Mouse (Mus musculus): ENCODE measurements around the gene BC035044.
A peak's percentile ranks its signal among the peaks of the same experiment; 100 is the strongest.
"Not testable (repeated sequence)": the region's sequence is repeated elsewhere in the genome, so short reads cannot be mapped to it uniquely, and the experiment has no call there.

BC035044 gene

DNA sequence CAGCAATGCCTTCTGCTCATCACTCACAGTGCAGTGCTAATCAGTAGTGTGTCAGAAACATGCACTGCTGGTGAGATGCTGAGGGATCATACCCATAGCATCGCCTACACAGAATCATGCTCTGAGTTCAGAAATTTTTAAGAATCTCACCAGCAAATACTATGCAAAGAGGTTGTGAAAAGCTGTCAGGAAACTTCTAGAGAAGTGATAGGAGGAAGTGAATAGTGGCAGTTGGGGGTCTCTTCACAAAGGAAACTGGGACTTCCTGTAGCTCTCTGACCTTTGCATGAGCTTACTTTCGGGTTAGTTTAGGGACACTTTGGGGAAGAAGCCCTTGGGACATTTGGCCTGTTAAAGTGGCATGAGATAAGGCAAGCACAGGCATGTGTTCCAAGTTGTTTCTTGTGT, at the start of gene BC035044:
Gene BC035044 (minus strand): TSS at position 179 of the 408 bp plus-strand sequence.
- ATAC-seq (ENCODE audit: insufficient number of reproducible peaks, low FRiP score, low TSS enrichment): no peak

DNA sequence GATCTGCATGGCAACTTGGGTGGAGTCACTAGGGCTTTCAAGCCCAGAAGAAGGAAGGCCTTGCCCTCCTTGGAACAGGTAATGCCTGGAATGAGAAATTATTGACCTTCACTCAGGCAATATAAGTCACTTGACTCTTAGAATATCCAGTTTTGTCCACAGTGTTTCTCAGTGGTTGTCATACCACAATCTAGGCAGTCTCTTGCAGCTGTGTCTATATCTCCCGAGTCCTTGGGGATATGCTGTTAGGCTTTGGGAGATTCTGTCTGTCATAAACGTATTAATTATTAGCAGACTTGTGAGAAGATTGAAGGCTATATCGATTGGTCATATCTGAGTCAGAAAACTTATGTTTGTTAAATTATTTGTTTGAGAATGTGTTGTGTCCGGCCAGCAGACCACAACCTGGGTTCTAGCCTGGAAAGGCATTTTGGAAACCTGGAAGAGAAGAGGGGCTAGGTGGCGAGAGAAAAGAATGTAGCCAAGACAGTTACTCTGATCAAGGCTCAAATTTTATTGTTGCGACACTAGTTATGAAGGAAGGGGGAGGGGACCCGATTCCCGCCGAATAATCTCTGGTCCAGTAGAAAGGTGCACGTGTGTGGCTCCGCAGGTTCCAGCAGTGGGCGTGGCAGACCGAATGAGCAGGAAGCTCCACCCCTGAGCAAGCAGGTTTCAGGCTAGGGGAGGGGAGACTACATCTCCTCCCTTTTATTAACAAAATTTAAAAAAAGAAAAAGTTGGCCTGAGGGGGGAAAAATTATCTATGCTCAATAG, 45.2 kb upstream of the BC035044 start:
- ATAC-seq (ENCODE audit: insufficient number of reproducible peaks, low FRiP score, low TSS enrichment): not testable (repeated sequence)

DNA sequence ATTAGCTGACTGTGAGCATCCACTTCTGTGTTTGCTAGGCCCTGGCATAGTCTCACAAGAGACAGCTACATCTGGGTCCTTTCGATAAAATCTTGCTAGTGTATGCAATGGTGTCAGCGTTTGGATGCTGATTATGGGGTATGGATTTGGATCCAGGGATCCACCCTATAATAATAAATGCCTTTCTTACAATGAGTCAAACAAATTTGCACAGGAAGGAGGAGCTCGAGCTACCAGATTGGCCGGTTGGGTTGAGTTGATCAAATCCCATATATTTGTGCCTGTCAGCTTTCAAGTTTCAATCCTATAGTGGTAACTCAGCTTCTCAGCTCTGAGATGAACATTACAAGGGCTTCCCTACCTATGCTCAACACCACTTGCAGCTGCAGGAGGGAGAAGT, 43.2 kb upstream of the BC035044 start, which contains the start of gene Clec2g:
Gene Clec2g (plus strand): TSS at position 301 of the 400 bp plus-strand sequence.
- ATAC-seq (ENCODE audit: insufficient number of reproducible peaks, low FRiP score, low TSS enrichment): not testable (repeated sequence)

DNA sequence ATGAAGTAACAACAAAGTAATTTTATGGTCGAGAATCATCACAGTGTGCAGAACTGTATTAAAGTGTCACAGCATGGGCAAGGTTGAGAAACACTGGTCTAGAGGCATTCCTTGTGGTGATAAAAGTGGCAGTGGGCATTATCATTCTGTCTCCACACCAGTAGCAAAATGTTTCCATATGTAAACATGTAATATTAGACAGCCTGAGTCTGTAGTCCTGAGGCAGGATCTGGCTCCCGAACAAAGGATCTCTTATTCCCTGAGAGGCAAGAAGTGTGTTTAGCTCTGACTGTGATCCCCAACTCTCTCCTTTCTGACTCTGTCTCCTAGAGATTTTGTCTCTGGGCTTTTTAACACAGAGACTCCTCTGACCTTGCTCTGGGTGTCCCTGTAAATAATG, 42.1 kb upstream of the BC035044 start:
- ATAC-seq (ENCODE audit: insufficient number of reproducible peaks, low FRiP score, low TSS enrichment): no peak

DNA sequence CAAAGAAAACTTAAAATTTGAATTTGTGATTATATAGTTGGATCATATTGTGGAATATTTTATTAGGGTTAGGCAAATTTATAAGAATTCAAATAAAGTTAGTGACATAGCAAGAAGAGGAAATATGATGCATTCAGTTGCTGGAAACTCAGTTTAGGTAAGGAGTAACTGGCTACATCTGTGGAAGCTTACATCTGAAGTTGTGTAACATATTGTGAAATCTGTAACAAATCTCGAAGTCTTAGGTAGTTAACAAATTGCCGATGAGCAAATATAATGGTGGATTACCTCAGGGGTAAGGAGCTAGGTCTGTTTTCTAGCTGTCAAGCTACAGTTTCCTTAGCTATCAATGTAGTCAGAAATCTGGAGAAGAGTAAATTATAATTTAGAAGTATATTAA, 26.4 kb upstream of the BC035044 start:
- ATAC-seq (ENCODE audit: insufficient number of reproducible peaks, low FRiP score, low TSS enrichment): no peak

DNA sequence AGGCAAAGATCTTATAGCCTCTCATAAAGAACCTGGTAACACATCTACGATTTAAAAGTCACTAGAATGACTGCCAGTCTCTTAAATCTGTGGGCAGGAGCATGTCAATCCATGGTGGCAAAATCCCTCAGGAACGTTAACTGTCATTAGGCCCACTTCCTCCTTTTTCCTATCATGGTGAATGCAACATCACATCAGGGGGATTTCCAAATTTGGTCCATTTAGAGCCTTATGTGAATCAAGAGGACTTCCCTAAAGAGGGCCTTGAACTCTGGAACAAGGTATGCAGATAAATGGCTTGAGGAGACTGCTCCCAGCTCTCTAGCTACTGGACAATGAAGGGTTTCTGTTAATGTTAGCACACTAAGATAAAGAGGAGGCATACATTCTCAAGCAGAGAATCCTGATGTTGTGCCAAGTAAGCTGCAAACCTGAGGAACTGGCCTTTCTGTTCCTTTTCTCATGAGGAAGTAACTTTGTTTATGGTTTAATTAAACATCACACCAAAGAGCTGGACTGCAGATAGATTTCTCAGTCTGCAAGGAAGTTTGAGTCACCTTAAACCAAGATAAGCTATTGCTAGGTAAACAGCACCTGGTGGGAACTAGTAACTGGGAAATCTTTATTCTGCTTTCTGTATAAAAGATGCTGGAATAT, 22.8 kb upstream of the BC035044 start:
- ATAC-seq (ENCODE audit: insufficient number of reproducible peaks, low FRiP score, low TSS enrichment): no peak

DNA sequence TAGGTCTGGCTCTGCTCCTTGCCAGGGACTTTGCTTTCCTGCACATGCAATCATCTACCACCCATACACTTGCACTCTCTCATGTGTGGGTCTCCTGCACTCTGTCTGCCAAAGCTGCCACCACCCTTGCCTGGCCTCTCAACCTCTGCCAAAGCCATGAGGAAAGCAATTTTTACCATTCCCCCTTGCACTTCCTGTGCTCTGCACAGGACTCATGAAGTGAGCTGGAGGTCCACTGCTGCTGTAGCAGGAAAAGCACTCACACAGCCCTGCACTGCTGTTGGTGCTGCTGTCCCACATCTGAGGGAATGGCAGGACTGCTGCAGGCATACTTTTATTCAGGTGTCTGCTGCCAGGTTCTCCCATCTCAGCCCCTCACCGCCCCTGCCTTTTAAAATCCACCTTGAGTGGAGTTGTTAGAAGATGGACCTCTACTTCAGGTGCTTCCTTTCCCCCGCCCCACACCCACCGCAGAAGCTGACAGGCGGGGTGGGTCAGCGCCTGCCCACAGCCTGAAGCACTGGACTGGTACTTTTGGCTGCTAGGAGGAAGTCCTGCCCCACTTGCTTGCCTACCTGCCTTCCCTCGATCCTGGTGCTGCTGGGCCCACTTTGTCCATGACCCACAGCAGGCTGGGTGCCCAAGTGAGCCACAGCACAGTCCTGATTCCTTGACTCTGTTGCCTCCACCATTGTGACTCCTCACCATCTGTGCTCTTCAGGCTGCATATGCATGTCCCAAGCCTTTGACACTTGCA, 10.0 kb upstream of the BC035044 start:
- not testable (repeated sequence) for ATAC-seq (ENCODE audit: insufficient number of reproducible peaks, low FRiP score, low TSS enrichment)

DNA sequence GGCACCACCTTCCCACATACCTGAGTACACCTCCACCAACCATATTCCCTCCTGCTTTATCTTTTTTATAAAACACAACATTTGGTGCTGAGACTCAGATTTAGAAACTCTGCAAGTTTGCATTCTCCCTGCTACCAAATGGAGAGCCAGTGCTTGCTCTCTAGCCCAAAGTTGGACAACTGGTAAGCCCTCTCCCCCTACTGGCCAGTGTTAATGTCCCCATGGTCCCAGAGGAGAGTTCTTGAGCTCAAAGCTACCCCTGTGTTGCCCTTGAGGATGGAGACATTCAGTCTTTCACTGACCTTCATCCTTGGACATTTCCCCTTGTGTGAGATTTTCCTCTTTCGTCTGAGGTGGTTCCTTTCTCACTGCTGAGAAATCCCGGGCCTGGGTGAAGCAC, 9.1 kb upstream of the BC035044 start:
- ATAC-seq (ENCODE audit: insufficient number of reproducible peaks, low FRiP score, low TSS enrichment): no peak

DNA sequence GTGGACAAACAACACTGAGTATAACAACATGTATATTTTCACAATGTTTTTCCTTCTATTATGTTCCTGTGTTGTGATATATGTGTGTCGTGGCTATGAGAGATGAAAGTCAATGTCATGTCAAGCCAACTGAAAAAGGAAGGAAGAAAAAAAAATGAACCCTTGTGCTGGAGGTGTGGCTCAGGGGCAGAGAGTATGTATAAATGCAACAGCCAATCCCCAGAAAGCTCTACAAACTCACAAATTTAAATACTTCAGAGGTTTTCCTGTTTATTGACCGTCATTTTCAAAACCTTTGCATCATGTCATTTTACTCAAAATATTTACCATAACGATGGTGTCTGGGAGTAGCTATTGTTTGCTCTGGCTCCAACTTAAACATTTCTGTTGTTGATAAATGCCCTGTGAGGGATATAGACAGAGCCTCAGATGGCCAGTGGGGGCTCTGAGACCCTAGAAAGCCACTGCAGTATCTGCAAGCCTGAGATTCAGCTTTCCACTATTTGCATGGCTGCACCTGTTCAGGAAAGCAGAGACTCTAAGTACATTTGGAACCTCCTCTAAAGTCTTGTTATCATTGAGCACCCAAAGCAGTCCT, 4.6 kb upstream of the BC035044 start:
- ATAC-seq (ENCODE audit: insufficient number of reproducible peaks, low FRiP score, low TSS enrichment): no peak

DNA sequence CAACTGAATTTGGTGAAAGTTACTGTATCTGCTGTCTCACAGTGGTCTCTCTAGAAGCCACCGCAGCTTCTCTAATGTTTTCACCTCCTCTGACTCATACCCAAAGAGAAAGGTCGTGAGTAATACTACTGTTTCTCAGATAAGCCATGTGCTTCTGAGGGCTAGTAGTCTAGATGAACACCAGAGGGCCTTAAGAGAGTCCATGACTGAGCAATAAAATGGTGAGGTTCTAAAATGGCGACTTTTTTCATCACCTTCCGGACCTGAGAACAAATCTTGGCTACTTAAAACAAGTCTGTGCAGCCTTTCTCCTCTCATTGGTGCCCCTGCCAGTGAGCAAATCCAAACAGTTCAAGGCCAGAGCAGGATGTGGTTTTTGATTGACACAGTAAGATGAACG, 2.1 kb downstream of the BC035044 start:
- no peak for ATAC-seq (ENCODE audit: insufficient number of reproducible peaks, low FRiP score, low TSS enrichment)

DNA sequence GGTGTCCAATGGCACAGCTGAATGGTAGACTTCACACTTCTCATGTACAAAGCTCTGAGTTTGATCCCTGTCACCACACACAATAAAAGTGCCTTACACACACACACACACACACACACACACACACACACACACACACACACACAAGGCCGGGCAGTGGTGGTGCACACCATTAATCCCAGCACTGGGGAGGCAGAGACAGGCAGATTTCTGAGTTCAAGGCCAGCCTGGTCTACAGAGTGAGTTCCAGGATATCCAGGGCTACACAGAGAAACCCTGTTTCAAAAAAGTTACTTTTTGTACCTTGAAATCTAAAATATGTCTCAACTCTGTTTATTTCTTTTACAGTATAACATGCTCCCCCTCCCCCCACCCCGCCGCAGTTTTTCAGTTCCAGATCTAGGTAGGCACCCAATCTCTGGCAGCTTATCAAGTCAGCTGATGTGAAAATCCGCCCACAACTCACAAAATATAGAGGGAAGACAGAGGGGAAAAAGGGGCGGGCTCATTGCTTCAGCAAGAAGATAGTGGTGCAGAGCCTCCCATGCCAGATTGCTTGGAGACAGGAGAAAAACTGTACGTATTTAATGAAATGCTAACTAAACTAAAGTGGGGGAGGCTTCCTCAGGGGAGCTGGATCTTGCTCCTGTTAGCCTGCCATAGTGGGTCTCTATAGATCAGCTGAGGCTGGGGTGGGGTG, 3.7 kb downstream of the BC035044 start, which contains the start of gene Clec2i:
Gene Clec2i (plus strand): TSS at position 498 of the 700 bp plus-strand sequence.
- ATAC-seq (ENCODE audit: insufficient number of reproducible peaks, low FRiP score, low TSS enrichment): not testable (repeated sequence)

DNA sequence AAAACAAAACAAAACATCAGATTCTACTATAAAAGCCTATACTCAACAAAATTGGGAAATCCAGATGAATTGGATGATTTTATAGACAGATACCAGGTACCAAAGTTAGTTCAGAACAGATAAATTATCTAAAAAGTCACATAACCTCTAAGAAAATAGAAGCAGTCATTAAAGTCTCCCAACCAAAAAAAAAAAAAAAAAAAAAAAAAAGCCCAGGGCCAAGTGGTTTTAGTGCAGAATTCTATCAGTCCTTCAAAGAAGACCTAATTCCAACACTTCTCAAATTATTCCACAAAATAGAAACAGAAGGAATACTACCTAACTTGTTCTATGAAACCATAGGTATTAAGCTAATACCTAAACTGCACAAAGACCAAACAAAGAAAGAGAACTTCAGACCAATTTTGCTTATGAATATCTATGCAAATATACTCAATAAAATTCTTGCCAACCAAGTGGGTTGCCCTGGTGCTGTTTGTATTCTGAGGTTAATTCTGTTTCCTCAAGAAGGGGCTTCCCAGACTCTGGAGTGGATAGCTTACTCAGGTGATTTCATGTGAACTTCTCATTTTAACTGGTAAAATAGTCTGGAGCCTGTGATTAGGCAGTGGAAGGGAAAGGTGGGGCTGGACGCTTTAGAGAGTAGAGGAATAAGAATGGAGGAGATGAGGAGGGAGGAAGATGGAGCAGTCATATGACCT, 18.9 kb downstream of the BC035044 start:
- no peak for ATAC-seq (ENCODE audit: insufficient number of reproducible peaks, low FRiP score, low TSS enrichment)

DNA sequence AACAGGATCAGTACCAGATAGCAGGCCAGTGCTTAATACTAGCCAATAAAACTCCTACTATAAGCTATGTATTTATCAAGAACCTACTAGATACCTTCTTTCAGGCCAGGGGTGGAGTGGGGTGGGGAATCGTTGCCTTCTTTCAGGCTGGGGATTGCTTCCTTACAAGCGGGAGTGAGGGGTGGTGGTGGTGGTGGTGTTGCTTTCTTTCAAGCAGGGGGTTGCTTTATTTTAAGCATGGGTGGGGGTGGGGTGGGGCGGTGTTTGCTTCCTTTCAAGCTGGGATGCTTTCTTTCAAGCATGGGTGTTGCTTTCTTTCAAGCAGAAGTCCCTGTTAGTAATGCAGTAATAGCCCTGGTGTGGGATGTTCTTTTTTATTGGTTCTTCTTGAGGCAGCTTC, 22.1 kb downstream of the BC035044 start:
- no peak for ATAC-seq (ENCODE audit: insufficient number of reproducible peaks, low FRiP score, low TSS enrichment)

DNA sequence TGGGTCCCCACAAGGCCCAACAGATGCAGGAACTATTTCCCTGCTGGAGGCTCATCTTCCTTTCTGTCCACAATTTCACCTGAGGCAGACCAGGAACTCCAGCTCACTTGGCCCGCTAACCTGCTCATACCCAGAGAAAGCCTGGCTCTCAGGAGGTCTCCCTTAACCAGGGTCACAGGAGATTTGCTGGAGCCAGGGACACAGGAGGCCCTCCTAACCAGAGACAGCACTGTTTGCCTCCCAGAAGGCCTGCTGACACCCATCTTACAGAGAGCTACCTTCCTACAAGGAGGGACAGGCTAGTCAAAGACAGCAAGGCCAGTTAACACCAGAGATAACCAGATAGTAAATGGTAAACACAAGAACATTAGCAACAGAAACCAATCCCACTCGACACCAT, 33.0 kb downstream of the BC035044 start:
- ATAC-seq (ENCODE audit: insufficient number of reproducible peaks, low FRiP score, low TSS enrichment): no peak

DNA sequence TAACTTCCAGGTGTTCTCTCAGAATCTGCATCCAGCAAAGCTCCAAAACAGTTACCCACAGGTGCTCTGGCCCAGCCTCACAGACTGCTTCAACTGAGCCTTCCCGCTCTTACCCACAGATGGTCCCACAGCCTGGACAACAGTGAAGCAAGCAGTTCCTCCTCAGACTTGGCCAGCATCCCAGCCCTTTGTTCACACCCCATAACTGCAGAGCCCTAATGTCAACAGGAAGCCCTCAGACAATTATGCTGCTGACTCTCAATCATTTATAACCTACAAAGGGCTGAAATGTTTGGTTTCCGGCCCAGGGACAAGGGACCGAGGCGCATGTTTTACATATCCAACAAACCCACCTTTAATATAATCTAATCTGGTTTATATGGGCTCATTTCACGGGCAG, 34.7 kb downstream of the BC035044 start:
- ATAC-seq (ENCODE audit: insufficient number of reproducible peaks, low FRiP score, low TSS enrichment): peak; percentile 92

DNA sequence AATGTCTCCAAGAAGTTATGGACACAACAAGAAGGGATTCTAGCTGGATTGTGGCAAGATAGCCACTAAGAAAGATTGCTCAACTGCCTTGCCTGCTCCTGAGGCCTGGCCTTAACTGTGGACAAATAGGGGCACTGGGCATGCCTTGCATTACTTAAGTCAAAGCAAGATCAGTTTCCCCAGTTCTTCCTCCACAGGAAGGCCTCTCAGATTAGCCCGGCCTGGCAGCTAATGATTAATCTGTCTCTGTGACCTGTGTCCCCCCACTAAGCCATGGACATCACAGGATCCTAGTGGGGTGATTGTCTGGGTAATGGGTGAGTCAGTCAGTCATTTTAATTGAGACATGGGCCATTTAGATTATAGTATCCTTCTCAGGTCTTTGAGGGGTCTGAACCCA, 35.4 kb downstream of the BC035044 start:
- no peak for ATAC-seq (ENCODE audit: insufficient number of reproducible peaks, low FRiP score, low TSS enrichment)

DNA sequence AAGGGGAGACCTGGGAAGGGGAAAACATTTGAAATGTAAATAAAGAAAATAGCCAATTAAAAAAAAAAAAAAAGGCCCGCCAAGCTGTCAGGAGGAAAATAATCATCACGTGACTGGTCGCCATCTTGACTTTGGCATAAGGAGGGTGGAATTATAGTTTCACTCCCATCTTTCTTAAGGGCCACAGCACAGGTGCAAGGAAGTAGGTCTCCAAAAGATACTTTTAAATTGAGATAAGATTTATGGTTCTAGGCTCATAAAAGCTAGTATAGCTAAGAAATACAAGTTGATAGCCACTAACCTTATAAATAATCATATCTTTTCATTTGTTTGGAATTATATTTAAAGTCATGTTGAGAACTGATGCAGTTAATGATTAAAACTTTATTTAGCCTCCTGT, 36.0 kb downstream of the BC035044 start:
- no peak for ATAC-seq (ENCODE audit: insufficient number of reproducible peaks, low FRiP score, low TSS enrichment)

DNA sequence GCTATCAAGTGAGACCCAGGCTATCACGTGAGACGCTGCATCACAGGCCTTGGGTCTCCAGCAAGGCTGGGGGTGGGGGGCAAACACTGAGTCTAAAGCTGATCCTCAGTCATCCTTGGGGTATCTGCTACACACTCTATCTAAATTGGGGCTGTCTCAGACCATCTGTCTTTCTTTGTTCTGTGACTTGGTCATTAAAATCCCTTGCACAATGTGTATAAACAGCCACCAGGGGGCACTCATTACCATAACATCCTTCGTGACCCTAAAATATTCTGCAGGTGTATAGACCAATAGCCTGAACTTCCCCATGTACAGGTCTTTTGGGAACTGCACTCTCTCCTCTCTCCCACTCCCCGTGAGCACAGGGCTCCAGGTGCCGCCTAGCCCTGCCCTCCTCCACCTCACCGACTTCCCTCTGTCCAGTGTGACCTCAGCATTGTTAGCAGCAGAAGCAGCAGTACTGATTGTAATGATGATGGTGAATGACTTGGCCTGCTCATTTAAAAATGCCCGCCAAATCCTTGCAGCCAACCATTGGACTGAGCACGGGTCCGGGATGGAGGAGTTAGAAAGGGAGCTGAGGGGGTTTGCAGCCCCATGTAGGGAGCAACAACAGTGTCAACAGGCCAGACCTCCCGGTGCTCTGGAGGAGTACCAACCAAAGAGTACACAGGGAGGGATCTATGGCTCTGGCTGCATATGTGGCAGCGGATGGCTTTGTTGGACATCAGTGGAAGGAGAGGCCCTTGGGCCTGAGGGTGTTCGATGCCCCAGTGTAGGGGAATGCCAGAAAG, 36.7 kb downstream of the BC035044 start:
- ATAC-seq (ENCODE audit: insufficient number of reproducible peaks, low FRiP score, low TSS enrichment): peak; percentile 53

DNA sequence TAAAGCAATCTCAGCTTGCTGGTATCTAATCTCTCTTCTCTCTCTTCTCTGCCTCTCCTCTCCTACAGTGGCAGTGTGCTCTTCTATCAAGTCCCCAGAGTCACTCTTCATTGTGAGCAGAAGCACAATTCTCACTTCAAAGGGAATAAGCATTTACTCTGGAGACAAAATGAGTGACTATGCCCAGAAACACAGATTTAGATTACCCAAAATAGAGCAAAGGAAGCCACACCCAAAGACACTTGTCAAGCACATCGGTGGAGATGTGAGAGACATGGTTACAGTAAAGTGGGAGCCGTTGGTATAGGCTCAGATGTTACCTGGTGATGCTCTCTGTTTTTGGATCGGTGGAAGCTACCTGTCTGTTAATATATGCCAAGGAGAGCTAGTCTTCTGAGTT, 38.2 kb downstream of the BC035044 start:
- no peak for ATAC-seq (ENCODE audit: insufficient number of reproducible peaks, low FRiP score, low TSS enrichment)
